Mouse (Mus musculus) spleen, adult 18-20 months (tissue): ENCODE measurements at regions not wholly inside any gene's neighbourhood (a gene's known extent, or its start where the extent isn't known, plus 50 kb on each side); places are given as distances from the start of the nearest gene placed in this dataset.
"Not testable (repeated sequence)": the region's sequence is repeated elsewhere in the genome, so short reads cannot be mapped to it uniquely, and the experiment has no call there.

ENCODE experiments used
- DNase-seq, 2 experiments: peaks; one replicate each; pipeline ENCODE4 v3.0.0; 2022; ENCODE audit warnings: mixed read lengths in 2 of 2

GRCm38 (mm10) chr6:22716864-22717557 lies 158.3 kb upstream of the Ptprz1 start:
- DNase-seq: no peak

- no peak for DNase-seq
These were observed 159.0 kb upstream of the Ptprz1 start for GRCm38 (mm10) chr6:22716144-22716856.

- DNase-seq: no peak
These were observed 177.1 kb upstream of the Ptprz1 start for GRCm38 (mm10) chr6:22698187-22698586.

GRCm38 (mm10) chr6:22688678-22689126 lies 186.6 kb upstream of the Ptprz1 start:
- no peak for DNase-seq

- no peak for DNase-seq
These were observed 200.7 kb upstream of the Ptprz1 start for GRCm38 (mm10) chr6:22674586-22674929.

GRCm38 (mm10) chr6:22673919-22674585 lies 201.2 kb upstream of the Ptprz1 start:
- no peak for DNase-seq

- no peak for DNase-seq
These were observed 203.8 kb upstream of the Ptprz1 start for GRCm38 (mm10) chr6:22671524-22671923.

GRCm38 (mm10) chr6:22668190-22668975 lies 206.9 kb upstream of the Ptprz1 start:
- no peak for DNase-seq

GRCm38 (mm10) chr6:22657401-22657800 lies 217.9 kb upstream of the Ptprz1 start:
- DNase-seq: not testable (repeated sequence)

- no peak for DNase-seq
These were observed 235.2 kb upstream of the Ptprz1 start for GRCm38 (mm10) chr6:22640100-22640499.

GRCm38 (mm10) chr6:22635141-22635540 lies 240.2 kb upstream of the Ptprz1 start:
- no peak for DNase-seq

GRCm38 (mm10) chr6:22634740-22635139 lies 240.6 kb upstream of the Ptprz1 start:
- no peak for DNase-seq

- DNase-seq: no peak
These were observed 235.5 kb upstream of the Fam3c start for GRCm38 (mm10) chr6:22591592-22591991.

- no peak for DNase-seq
These were observed 228.8 kb upstream of the Fam3c start for GRCm38 (mm10) chr6:22584851-22585250.

- DNase-seq: no peak
These were observed 216.9 kb upstream of the Fam3c start for GRCm38 (mm10) chr6:22572925-22573324.

- DNase-seq: no peak
These were observed 211.8 kb upstream of the Fam3c start for GRCm38 (mm10) chr6:22567891-22568290.

- no peak for DNase-seq
These were observed 192.5 kb upstream of the Fam3c start for GRCm38 (mm10) chr6:22548296-22549245.

GRCm38 (mm10) chr6:22541603-22542002 lies 185.6 kb upstream of the Fam3c start:
- DNase-seq: no peak

- DNase-seq: no peak
These were observed 182.2 kb upstream of the Fam3c start for GRCm38 (mm10) chr6:22538254-22538653.

GRCm38 (mm10) chr6:22524384-22524783 lies 168.3 kb upstream of the Fam3c start:
- DNase-seq: no peak

GRCm38 (mm10) chr6:22523582-22524234 lies 167.7 kb upstream of the Fam3c start:
- DNase-seq: no peak
